Mouse (Mus musculus) C2C12 (cell line): ENCODE results near the gene Rbfox2.

Experiments
- CTCF ChIP-seq: IDR thresholded peaks from one replicate; pipeline ENCODE4 v1.5.1; 2011; ENCODE audit not compliant: control insufficient read depth, insufficient read depth, insufficient read length
- MYOD1 ChIP-seq: IDR thresholded peaks from one replicate; pipeline ENCODE4 v1.6.1; 2011; ENCODE audit warnings: low read depth; ENCODE audit not compliant: control insufficient read depth, insufficient read length

DNA sequence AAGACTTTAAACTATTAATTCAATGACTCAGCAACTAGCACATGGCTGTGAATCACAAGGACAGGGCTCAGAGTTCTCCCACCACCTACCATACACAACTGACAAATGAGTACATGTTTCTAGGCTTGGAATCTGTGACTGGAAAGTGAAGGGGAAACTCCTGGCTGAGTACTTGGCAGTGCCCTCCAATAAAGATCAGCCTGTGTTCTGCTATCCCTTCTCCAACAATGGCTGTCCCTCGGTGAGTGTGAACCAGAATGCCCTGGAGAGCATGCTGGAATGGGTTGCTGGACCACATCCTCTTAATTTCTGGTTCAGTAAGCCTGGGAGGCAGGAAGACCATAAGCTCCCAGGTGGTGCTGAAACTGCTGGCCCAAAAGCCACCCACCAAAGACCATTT, 87.2 kb downstream of the Rbfox2 start:
- TF ChIP-seq CTCF (no peak), MYOD1 (no peak)
